Mouse (Mus musculus) lung, postnatal 0 days (tissue): ENCODE results near the gene Chmp3.

Experiments used
- CTCF ChIP-seq: IDR thresholded peaks from 2 replicates; pipeline ENCODE4 v1.5.1; 2016; ENCODE audit warnings: antibody characterized with exemption, mild to moderate bottlenecking
- EP300 ChIP-seq: IDR thresholded peaks from 2 replicates; pipeline ENCODE4 v1.6.1; 2016; ENCODE audit warnings: antibody characterized with exemption, mild to moderate bottlenecking, control low read depth

DNA sequence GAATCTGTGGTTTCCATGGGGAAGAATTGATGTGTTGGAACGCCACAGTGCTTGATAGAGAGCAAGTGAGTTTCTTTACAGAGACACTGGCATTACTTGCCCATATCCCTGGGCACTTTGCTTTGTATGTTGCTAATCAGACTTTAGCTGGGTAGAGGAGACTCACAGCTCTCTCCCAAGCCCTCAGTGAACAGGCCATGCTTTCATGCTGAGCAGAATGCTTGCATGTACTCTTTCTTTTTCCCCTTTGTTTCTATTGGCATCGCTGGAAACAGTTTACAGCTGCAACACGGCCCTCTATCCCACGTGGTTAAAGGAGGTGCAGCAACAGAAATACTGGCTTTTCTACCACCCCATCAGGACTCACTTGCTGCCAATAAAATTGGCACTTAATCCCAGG, 39.6 kb downstream of the Chmp3 start:
- TF ChIP-seq CTCF (no peak), EP300 (no peak)
